13 mouse cellular contexts compared by ENCODE assay signal in genomic region chr2:142883625-142883994, GRCm38 (mm10).
"Had no signal": no experiment of that assay in that cellular context is flagged by ENCODE, and none has a peak within 500 bp of the region (broad histone marks: within the 10 kb centered on the region; RNA-seq: fewer than 3 reads in every experiment).

No protein-coding gene starts in this region.

- H3K4me3 ChIP-seq: limb, embryonic 13.5 days; midbrain, embryonic 12.5 days; stomach, embryonic 15.5 days had no signal

- H3K27me3 ChIP-seq: limb, embryonic 13.5 days; midbrain, embryonic 12.5 days; stomach, embryonic 15.5 days had no signal

- H3K36me3 ChIP-seq: limb, embryonic 13.5 days; midbrain, embryonic 12.5 days; stomach, embryonic 15.5 days had no signal

- ATAC-seq: lung, postnatal 0 days; midbrain, embryonic 16.5 days had no signal

- H3K4me1 ChIP-seq: midbrain, embryonic 12.5 days; stomach, embryonic 15.5 days had no signal

- DNase-seq: layer of hippocampus, adult 9-11 months; layer of hippocampus, postnatal 36 days; left cerebral cortex, postnatal 4 days; lung, adult 2 months; lung, postnatal 36 days; thymus, adult 2 months; thymus, postnatal 25 days had no signal

- H3K9ac ChIP-seq: limb, embryonic 13.5 days; liver, embryonic 14.5 days; midbrain, embryonic 12.5 days; stomach, embryonic 15.5 days had no signal

- H3K4me2 ChIP-seq: limb, embryonic 13.5 days; midbrain, embryonic 12.5 days; stomach, embryonic 15.5 days had no signal

- H3K9me3 ChIP-seq: limb, embryonic 13.5 days; midbrain, embryonic 12.5 days; stomach, embryonic 15.5 days had no signal

- H3K27ac ChIP-seq: limb, embryonic 13.5 days; liver, embryonic 14.5 days; midbrain, embryonic 12.5 days; stomach, embryonic 15.5 days had no signal
